Mouse (Mus musculus) cortical plate, adult 2 months (tissue): Measurements from ENCODE around the gene Calhm5. TPM values are rescaled to one million over a fixed set of nuclear protein-coding genes. Genes with fewer than 3 reads are reported as not detected.

Source experiments
- H3K27ac ChIP-seq: fragments of 200-500 bp; 2 replicates; pipeline ENCODE4 v1.5.1; 2012; ENCODE audit warnings: low read length, control low read depth, inconsistent platforms; ENCODE audit not compliant: insufficient read depth
- H3K4me1 ChIP-seq: fragments of 200-500 bp; 2 replicates; pipeline ENCODE4 v1.6.1; 2011; ENCODE audit warnings: low read length; ENCODE audit not compliant: control insufficient read depth, insufficient read depth
- H3K4me3 ChIP-seq: fragments of 200-500 bp; 2 replicates; pipeline ENCODE4 v1.5.1; 2011; ENCODE audit warnings: mild to moderate bottlenecking, low read length, control low read depth; ENCODE audit not compliant: insufficient read depth
- CTCF ChIP-seq: fragments of 200-500 bp; IDR thresholded peaks from 2 replicates; pipeline ENCODE4 v1.5.1; 2011; ENCODE audit warnings: mild to moderate bottlenecking, control low read depth, low read length; ENCODE audit not compliant: insufficient read depth; ENCODE audit errors: extremely low read depth
- POLR2A ChIP-seq: fragments of 200-500 bp; IDR thresholded peaks from 2 replicates; pipeline ENCODE4 v1.6.1; 2011; ENCODE audit warnings: mild to moderate bottlenecking, low read length, control low read depth; ENCODE audit not compliant: insufficient read depth; ENCODE audit errors: extremely low read depth
- polyA plus RNA-seq: library from polyadenylated mRNA; depleted of rRNA; stranded (reverse); fragments of >200 nt; gene quantifications from 2 replicates; pipeline ENCODE4 v1.2.3, GENCODE M21; 2012

Gene Calhm5
- polyA plus RNA-seq, 1 experiment: 2.0 TPM

- no peak overlapping the region for H3K4me3 ChIP-seq
- no peak overlapping the region for H3K27ac ChIP-seq
- TF ChIP-seq POLR2A: no peak
- no peak for TF ChIP-seq CTCF
- no peaks in the 10 kb centered on the region for H3K4me1 ChIP-seq
These were observed 20.8 kb upstream of the Calhm5 start for GRCm38 (mm10) chr10:34117131-34117530.

GRCm38 (mm10) chr10:34111964-34112738 is 15.8 kb upstream of the Calhm5 start:
- H3K4me3 ChIP-seq: no peak overlapping the region
- H3K27ac ChIP-seq: no peak overlapping the region
- no peaks in the 10 kb centered on the region for H3K4me1 ChIP-seq
- TF ChIP-seq CTCF: no peak
- no peak for TF ChIP-seq POLR2A

GRCm38 (mm10) chr10:34110863-34111465 is 14.6 kb upstream of the Calhm5 start:
- no peak overlapping the region for H3K4me3 ChIP-seq
- no peak for TF ChIP-seq POLR2A
- TF ChIP-seq CTCF: no peak
- no peaks in the 10 kb centered on the region for H3K4me1 ChIP-seq
- H3K27ac ChIP-seq: no peak overlapping the region

- Histone ChIP-seq H3K4me1 (no peaks in the 10 kb centered on the region), H3K27ac (no peak overlapping the region), H3K4me3 (peak overlapping the region; percentile 32)
- TF ChIP-seq POLR2A: no peak
- no peak for TF ChIP-seq CTCF
These were observed 355 bp downstream of the Calhm5 start for GRCm38 (mm10) chr10:34095964-34096363.

GRCm38 (mm10) chr10:34095147-34095546 is 1.2 kb downstream of the Calhm5 start:
- Histone ChIP-seq H3K27ac (no peak overlapping the region), H3K4me3 (peak overlapping the region; percentile 32; the same call in 1 of the 2 replicates), H3K4me1 (no peaks in the 10 kb centered on the region; the same call in 1 of the 2 replicates)
- no peak for TF ChIP-seq CTCF
- no peak for TF ChIP-seq POLR2A

- Histone ChIP-seq H3K4me3 (no peak overlapping the region), H3K27ac (no peak overlapping the region), H3K4me1 (no peaks in the 10 kb centered on the region; the same call in 1 of the 2 replicates)
- TF ChIP-seq POLR2A (0 out of 2 replicates have a peak, but pooled peaks have one; percentile 11), CTCF (no peak)
These were observed 4.4 kb downstream of the Calhm5 start for GRCm38 (mm10) chr10:34091888-34092287.

GRCm38 (mm10) chr10:34090481-34090880 is 5.8 kb downstream of the Calhm5 start:
- TF ChIP-seq CTCF (no peak), POLR2A (no peak)
- Histone ChIP-seq H3K27ac (no peak overlapping the region), H3K4me1 (no peaks in the 10 kb centered on the region; the same call in 1 of the 2 replicates), H3K4me3 (no peak overlapping the region)

GRCm38 (mm10) chr10:34089517-34089916 is 6.8 kb downstream of the Calhm5 start:
- Histone ChIP-seq H3K27ac (no peak overlapping the region), H3K4me3 (no peak overlapping the region), H3K4me1 (no peaks in the 10 kb centered on the region; the same call in 1 of the 2 replicates)
- TF ChIP-seq CTCF (no peak), POLR2A (no peak)

GRCm38 (mm10) chr10:34088515-34088914 is 7.8 kb downstream of the Calhm5 start:
- H3K27ac ChIP-seq: no peak overlapping the region

GRCm38 (mm10) chr10:34086514-34086913 is 9.8 kb downstream of the Calhm5 start:
- Histone ChIP-seq H3K4me3 (no peak overlapping the region), H3K27ac (no peak overlapping the region), H3K4me1 (no peaks in the 10 kb centered on the region; the same call in 1 of the 2 replicates)
- TF ChIP-seq POLR2A (no peak), CTCF (no peak)

More at GRCm38 (mm10) chr10:34088515-34088914, 7.8 kb downstream of the Calhm5 start:
- TF ChIP-seq CTCF (no peak), POLR2A (no peak)
- no peaks in the 10 kb centered on the region; the same call in 1 of the 2 replicates for H3K4me1 ChIP-seq
- H3K4me3 ChIP-seq: no peak overlapping the region
